Mouse (Mus musculus) cerebellum, adult 2 months (tissue): ENCODE data around the gene H2-Ab1.

Experiments
- CTCF ChIP-seq: fragments of 200-500 bp; IDR thresholded peaks from 2 replicates; pipeline ENCODE4 v1.5.1; 2011; ENCODE audit warnings: low read depth, mild to moderate bottlenecking, control low read depth, low read length, moderate library complexity, borderline replicate concordance; ENCODE audit not compliant: insufficient read depth
- POLR2A ChIP-seq: fragments of 200-500 bp; IDR thresholded peaks from 2 replicates; pipeline ENCODE4 v1.6.1; 2011; ENCODE audit warnings: low read length, control low read depth, borderline replicate concordance; ENCODE audit not compliant: insufficient read depth

- no peak for TF ChIP-seq POLR2A
- no peak for TF ChIP-seq CTCF
Observed at GRCm38 (mm10) chr17:34301670-34302190, 44.2 kb downstream of the H2-Ab1 start.
